11 mouse cellular contexts compared by ENCODE assay signal in the genomic region with DNA sequence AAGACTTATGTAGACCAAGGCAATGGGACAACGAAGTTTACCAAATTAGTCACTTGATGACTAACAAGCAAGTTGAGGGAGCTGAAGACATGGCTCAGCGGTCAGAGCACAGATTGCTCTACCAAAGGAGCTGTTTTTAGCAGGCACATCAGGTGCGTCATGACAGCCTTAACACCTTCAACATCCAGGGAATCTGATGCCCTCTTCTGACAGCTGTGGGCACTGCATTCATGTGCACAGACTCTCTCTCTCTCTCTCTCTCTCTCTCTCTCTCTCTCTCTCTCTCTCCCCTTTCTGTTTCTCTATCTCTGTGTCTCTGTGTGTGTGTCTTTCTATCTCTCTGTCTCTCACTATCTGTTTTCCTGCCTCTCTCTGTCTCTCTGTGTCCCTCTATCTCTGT. TPM values are rescaled to one million over a fixed set of nuclear protein-coding genes. Genes with fewer than 3 reads are reported as not detected.
DNase-seq lines count a peak whose midpoint lies in the region; TF ChIP-seq lines count a peak whose summit lies in the region.
"Had no signal": no experiment of that assay in that cellular context is flagged by ENCODE, and none has a peak within 500 bp of the region (broad histone marks: within the 10 kb centered on the region; RNA-seq: fewer than 3 reads in every experiment).

No protein-coding gene starts in this region.

- WGBS in bone marrow, adult 2 months = 40% methylated on average over 3 of the region's 3 CpGs

- no peaks in the 10 kb centered on the region for H3K27me3 ChIP-seq in C2C12 (ENCODE audit: control insufficient read depth, insufficient read depth, insufficient read length)
- H3K27me3 ChIP-seq: neural tube, embryonic 13.5 days had no signal

- no peaks in the 10 kb centered on the region for H3K79me3 ChIP-seq in C2C12 (ENCODE audit: low read depth)

- H3K4me3 ChIP-seq in C2C12 (ENCODE audit: insufficient read depth, poor library complexity, severe bottlenecking) = no peak overlapping the region
- H3K4me3 ChIP-seq in bone marrow, adult 2 months (replicated peaks; ENCODE audit: control insufficient read depth, low read depth, low read length) = no peak overlapping the region
- H3K4me3 ChIP-seq: neural tube, embryonic 13.5 days had no signal

- peak; percentile 28 for TF ChIP-seq CTCF in C2C12 (IDR thresholded peaks at IDR 0.05; ENCODE audit: control insufficient read depth, insufficient read depth, insufficient read length)
- TF ChIP-seq CTCF in bone marrow, adult 2 months (IDR thresholded peaks at IDR 0.05; ENCODE audit: control insufficient read depth, insufficient read depth, low read length) = peak; percentile 45

- intact Hi-C loops in gastrocnemius, postnatal 14 days (cut with DNase I; ENCODE audit: low total_unique reads) = no loop called here

- no peaks in the 10 kb centered on the region for H3K36me3 ChIP-seq in C2C12 (ENCODE audit: control insufficient read depth, insufficient read depth)
- H3K36me3 ChIP-seq: neural tube, embryonic 13.5 days had no signal

- no peak overlapping the region for H3K27ac ChIP-seq in bone marrow, adult 2 months (ENCODE audit: control insufficient read depth, insufficient read depth, low read depth, low read length, poor library complexity)

- no peaks in the 10 kb centered on the region for H3K4me1 ChIP-seq in bone marrow, adult 2 months (ENCODE audit: control insufficient read depth, insufficient read depth, low read length)

- no peaks in the 10 kb centered on the region for H3K79me2 ChIP-seq in C2C12 (ENCODE audit: control insufficient read depth, insufficient read depth)

- peak; percentile 6 for DNase-seq in gastrocnemius, postnatal 25 days
- no peak for DNase-seq in gastrocnemius, postnatal 14 days
- DNase-seq in lung, postnatal 36 days = peak; percentile 52
- DNase-seq in yolk sac, embryonic 10.5 days (ENCODE audit: low spot score) = no peak
- DNase-seq in cerebellum, adult 8-10 months = no peak
- no peak for DNase-seq in cerebellum, postnatal 25 days

- no peak overlapping the region for H3ac ChIP-seq in C2C12 (ENCODE audit: control insufficient read depth, insufficient read length, low read depth)

- no peak for TF ChIP-seq POLR2A in bone marrow, adult 2 months (IDR thresholded peaks at IDR 0.05; ENCODE audit: borderline replicate concordance, control insufficient read depth, low read depth, low read length)

TF ChIP-seq in C2C12, 6 proteins besides CTCF, POLR2A, EP300 and RAD21:
- TF ChIP-seq MYOG (IDR thresholded peaks at IDR 0.05; ENCODE audit: control insufficient read depth, extremely low read depth, insufficient read length) = no peak
- TF ChIP-seq MYOD1 (IDR thresholded peaks at IDR 0.05; ENCODE audit: control insufficient read depth, insufficient read length, low read depth) = no peak
- no peak for TF ChIP-seq MAX (IDR thresholded peaks at IDR 0.05)
- TF ChIP-seq CEBPB (IDR thresholded peaks at IDR 0.05; ENCODE audit: low read depth) = no peak
- TF ChIP-seq USF1 (IDR thresholded peaks at IDR 0.05; ENCODE audit: low read depth) = no peak
- TF ChIP-seq FOSL1 (IDR thresholded peaks at IDR 0.05; ENCODE audit: insufficient read depth, low read length, poor library complexity, severe bottlenecking) = no peak
TF ChIP-seq in C2C12: peak in this region for 0.

RNA-seq across cellular contexts. Expression of a gene that starts 16.7 kb away (rescaled TPM):
- not detected for total RNA-seq in gastrocnemius, postnatal 25 days (2021)
- total RNA-seq in gastrocnemius, postnatal 14 days (2021) = not detected
- polyA plus RNA-seq in C2C12 (2012; fragmentation: generic; extraction: Trizol) = not detected
- not detected in 2 replicates for polyA plus RNA-seq in bone marrow, adult 2 months (2011; ENCODE audit: insufficient read depth, insufficient read length, low replicate concordance, missing spikeins)
- polyA plus RNA-seq: gonadal fat pad, adult 2 months; limb, embryonic 14.5 days; neural tube, embryonic 13.5 days had no signal

RNA-seq across cellular contexts. Expression of a gene that starts 17.0 kb away (rescaled TPM):
- not detected for total RNA-seq in gastrocnemius, postnatal 25 days (2021)
- total RNA-seq in gastrocnemius, postnatal 14 days (2021) = not detected
- not detected for polyA plus RNA-seq in C2C12 (2012; fragmentation: generic; extraction: Trizol)
- polyA plus RNA-seq in bone marrow, adult 2 months (2011; ENCODE audit: insufficient read depth, insufficient read length, low replicate concordance, missing spikeins) = not detected in 2 replicates
- polyA plus RNA-seq: gonadal fat pad, adult 2 months; limb, embryonic 14.5 days; neural tube, embryonic 13.5 days had no signal

RNA-seq across cellular contexts. Expression of a gene that starts 36.1 kb away (rescaled TPM):
- not detected for total RNA-seq in gastrocnemius, postnatal 25 days (2021)
- total RNA-seq in gastrocnemius, postnatal 14 days (2021) = not detected
- polyA plus RNA-seq in C2C12 (2012; fragmentation: generic; extraction: Trizol) = not detected
- not detected in 2 replicates for polyA plus RNA-seq in bone marrow, adult 2 months (2011; ENCODE audit: insufficient read depth, insufficient read length, low replicate concordance, missing spikeins)
- polyA plus RNA-seq: limb, embryonic 14.5 days had no signal

RNA-seq across cellular contexts. Expression of a gene that starts 40.1 kb away (rescaled TPM):
- total RNA-seq in gastrocnemius, postnatal 25 days (2021) = not detected
- not detected for total RNA-seq in gastrocnemius, postnatal 14 days (2021)
- not detected for polyA plus RNA-seq in C2C12 (2012; fragmentation: generic; extraction: Trizol)
- not detected in 2 replicates for polyA plus RNA-seq in bone marrow, adult 2 months (2011; ENCODE audit: insufficient read depth, insufficient read length, low replicate concordance, missing spikeins)
- polyA plus RNA-seq: gonadal fat pad, adult 2 months had no signal

Comparison
In these comparisons a context has a peak if more than half of its experiments do, and no peak if none do; other contexts are left out.
1. DNase-seq: peak in gastrocnemius, postnatal 25 days (single experiment) and lung, postnatal 36 days (single experiment); none in gastrocnemius, postnatal 14 days (single experiment), yolk sac, embryonic 10.5 days (single experiment), cerebellum, adult 8-10 months (single experiment) and cerebellum, postnatal 25 days (0 of 2).